Mouse (Mus musculus) hindbrain, embryonic 14.5 days (tissue): ENCODE results near the gene Rpl14. TPM values are rescaled to one million over a fixed set of nuclear protein-coding genes. Genes with fewer than 3 reads are reported as not detected.

ENCODE experiments used
- ATAC-seq: fragments of 200-750 bp; cut with Nextera tagmentation; 2 replicates; pipeline ENCODE4 v1.8.0; 2017; ENCODE audit warnings: moderate number of reproducible peaks, mild to moderate bottlenecking, moderate TSS enrichment, moderate library complexity; ENCODE audit not compliant: low FRiP score
- DNase-seq: peaks from one replicate; pipeline ENCODE4 v3.0.0-alpha.2; 2015; ENCODE audit warnings: low spot score
- H3K27ac ChIP-seq: fragments of 300-500 bp; sonication (generic); 2 replicates; pipeline ENCODE4 v1.5.1; 2014; ENCODE audit warnings: mild to moderate bottlenecking, moderate library complexity
- H3K27me3 ChIP-seq: fragments of 300-500 bp; sonication (generic); 2 replicates; pipeline ENCODE4 v1.6.1; 2014; ENCODE audit warnings: mild to moderate bottlenecking, low read length, mixed read lengths; ENCODE audit not compliant: control insufficient read depth, insufficient read depth
- H3K36me3 ChIP-seq: fragments of 300-500 bp; sonication (generic); replicated peaks from 2 replicates; pipeline ENCODE4 v1.6.1; 2014; ENCODE audit not compliant: control insufficient read depth, insufficient read depth
- H3K4me1 ChIP-seq: fragments of 300-500 bp; sonication (generic); replicated peaks from 2 replicates; pipeline ENCODE4 v1.6.1; 2014; ENCODE audit warnings: antibody characterized with exemption, low read length, mixed read lengths; ENCODE audit not compliant: control insufficient read depth, insufficient read depth
- H3K4me2 ChIP-seq: fragments of 300-500 bp; sonication (generic); replicated peaks from 2 replicates; pipeline ENCODE4 v1.6.1; 2014; ENCODE audit warnings: mild to moderate bottlenecking, moderate library complexity
- H3K4me3 ChIP-seq: fragments of 300-500 bp; sonication (generic); replicated peaks from 2 replicates; pipeline ENCODE4 v1.5.1; 2014; ENCODE audit warnings: mild to moderate bottlenecking, low read length
- H3K9ac ChIP-seq: fragments of 300-500 bp; sonication (generic); 2 replicates; pipeline ENCODE4 v1.6.1; 2014
- H3K9me3 ChIP-seq: fragments of 300-500 bp; sonication (generic); 2 replicates; pipeline ENCODE4 v1.6.1; 2016; ENCODE audit warnings: low read length; ENCODE audit not compliant: control insufficient read depth
- WGBS: fragments of 180-500 bp; shearing (Covaris S2); extraction: QIAGEN DNeasy Blood & Tissue Kit; methylation state at CpG from one replicate; pipeline ENCODE4 v1.1.7; 2014; 5-methylcytosine and 5-hydroxymethylcytosine counted together
- polyA plus RNA-seq: library from polyadenylated mRNA; unstranded; fragments of >200 nt; fragmentation: Nextera tagmentation; extraction: Ambion mirVana; gene quantifications from 2 replicates; pipeline ENCODE4 v1.2.1, GENCODE M21; 2014

Gene Rpl14
- polyA plus RNA-seq, 1 experiment from 2014 or later: 522 TPM

- no peak for ATAC-seq
- H3K4me1 ChIP-seq: peaks cover 8% of the 10 kb centered on the region; the same call in 1 of the 2 replicates
- DNase-seq: no peak
- H3K4me3 ChIP-seq: no peak overlapping the region
- H3K27me3 ChIP-seq: peaks cover 30% of the 10 kb centered on the region
- H3K9ac ChIP-seq: no peak overlapping the region
- H3K27ac ChIP-seq: no peak overlapping the region
- 17% methylated on average over 1 of the region's 2 CpGs for WGBS
- H3K36me3 ChIP-seq: no peaks in the 10 kb centered on the region
- H3K9me3 ChIP-seq: no peaks in the 10 kb centered on the region
- H3K4me2 ChIP-seq: no peak overlapping the region
Measured at GRCm38 (mm10) chr9:120541411-120541810, 29.8 kb upstream of the Rpl14 start.

GRCm38 (mm10) chr9:120542241-120542640, 29.0 kb upstream of the Rpl14 start:
- ATAC-seq (no peak), DNase-seq (no peak)
- H3K9ac ChIP-seq: no peak overlapping the region
- H3K4me3 ChIP-seq: no peak overlapping the region
- 24% methylated on average over 6 of the region's 6 CpGs for WGBS
- no peaks in the 10 kb centered on the region for H3K36me3 ChIP-seq
- H3K27ac ChIP-seq: no peak overlapping the region
- H3K4me2 ChIP-seq: no peak overlapping the region
- no peaks in the 10 kb centered on the region for H3K9me3 ChIP-seq
- peaks cover 8% of the 10 kb centered on the region; the same call in 1 of the 2 replicates for H3K4me1 ChIP-seq
- H3K27me3 ChIP-seq: peaks cover 30% of the 10 kb centered on the region

- H3K9ac ChIP-seq: no peak overlapping the region
- peaks cover 6% of the 10 kb centered on the region; the same call in 1 of the 2 replicates for H3K27me3 ChIP-seq
- H3K4me2 ChIP-seq: no peak overlapping the region
- no peaks in the 10 kb centered on the region; the same call in 1 of the 2 replicates for H3K4me1 ChIP-seq
- no peaks in the 10 kb centered on the region for H3K9me3 ChIP-seq
- H3K36me3 ChIP-seq: no peaks in the 10 kb centered on the region
- no peak overlapping the region for H3K4me3 ChIP-seq
- 87% methylated on average over 2 of the region's 2 CpGs for WGBS
- DNase-seq: no peak
- no peak overlapping the region for H3K27ac ChIP-seq
- ATAC-seq: no peak
Measured at GRCm38 (mm10) chr9:120545994-120546393, 25.2 kb upstream of the Rpl14 start.

- WGBS: 96% methylated on average over 9 of the region's 9 CpGs
- H3K9ac ChIP-seq: no peak overlapping the region
- no peak for DNase-seq
Measured at GRCm38 (mm10) chr9:120546482-120546881, 24.8 kb upstream of the Rpl14 start.

GRCm38 (mm10) chr9:120547026-120547668, 24.1 kb upstream of the Rpl14 start:
- Histone ChIP-seq H3K9me3 (no peaks in the 10 kb centered on the region), H3K36me3 (no peaks in the 10 kb centered on the region), H3K27me3 (peaks cover 2% of the 10 kb centered on the region; the same call in 1 of the 2 replicates), H3K4me1 (no peaks in the 10 kb centered on the region; the same call in 1 of the 2 replicates), H3K4me3 (no peak overlapping the region), H3K27ac (no peak overlapping the region), H3K9ac (no peak overlapping the region), H3K4me2 (no peak overlapping the region)
- ATAC-seq: no peak
- no peak for DNase-seq
- WGBS: 36% methylated on average over 16 of the region's 16 CpGs

More at GRCm38 (mm10) chr9:120546482-120546881, 24.8 kb upstream of the Rpl14 start:
- Histone ChIP-seq H3K36me3 (no peaks in the 10 kb centered on the region), H3K27ac (no peak overlapping the region), H3K4me1 (no peaks in the 10 kb centered on the region; the same call in 1 of the 2 replicates), H3K9me3 (no peaks in the 10 kb centered on the region), H3K4me3 (no peak overlapping the region), H3K4me2 (no peak overlapping the region), H3K27me3 (peaks cover 6% of the 10 kb centered on the region; the same call in 1 of the 2 replicates)
- ATAC-seq: no peak

- no peaks in the 10 kb centered on the region for H3K4me1 ChIP-seq
- ATAC-seq (no peak), DNase-seq (no peak)
- H3K9me3 ChIP-seq: no peaks in the 10 kb centered on the region
- H3K27me3 ChIP-seq: no peaks in the 10 kb centered on the region
- no peak overlapping the region for H3K27ac ChIP-seq
- H3K36me3 ChIP-seq: no peaks in the 10 kb centered on the region
- H3K4me2 ChIP-seq: no peak overlapping the region
- H3K9ac ChIP-seq: no peak overlapping the region
- 98% methylated on average over 9 of the region's 9 CpGs for WGBS
- no peak overlapping the region for H3K4me3 ChIP-seq
Measured at GRCm38 (mm10) chr9:120550778-120551177, 20.5 kb upstream of the Rpl14 start.

- Histone ChIP-seq H3K27ac (no peak overlapping the region), H3K36me3 (no peaks in the 10 kb centered on the region), H3K9ac (no peak overlapping the region), H3K4me1 (no peaks in the 10 kb centered on the region), H3K4me2 (no peak overlapping the region), H3K9me3 (no peaks in the 10 kb centered on the region), H3K4me3 (no peak overlapping the region), H3K27me3 (no peaks in the 10 kb centered on the region)
- WGBS: over 99% methylated on average over 3 of the region's 3 CpGs
- ATAC-seq: no peak
- no peak for DNase-seq
Measured at GRCm38 (mm10) chr9:120563590-120563989, 7.7 kb upstream of the Rpl14 start.

GRCm38 (mm10) chr9:120564247-120564646, 7.0 kb upstream of the Rpl14 start:
- Histone ChIP-seq H3K27me3 (no peaks in the 10 kb centered on the region), H3K4me1 (no peaks in the 10 kb centered on the region), H3K4me3 (no peak overlapping the region), H3K4me2 (no peak overlapping the region), H3K27ac (no peak overlapping the region), H3K9ac (no peak overlapping the region), H3K9me3 (no peaks in the 10 kb centered on the region), H3K36me3 (no peaks in the 10 kb centered on the region)
- ATAC-seq (no peak), DNase-seq (no peak)
- WGBS: 86% methylated on average over 2 of the region's 2 CpGs

GRCm38 (mm10) chr9:120566384-120566783, 4.9 kb upstream of the Rpl14 start:
- ATAC-seq: no peak
- WGBS: 74% methylated on average over 5 of the region's 5 CpGs

More at GRCm38 (mm10) chr9:120566384-120566783, 4.9 kb upstream of the Rpl14 start:
- no peaks in the 10 kb centered on the region for H3K9me3 ChIP-seq
- no peak for DNase-seq
- H3K4me3 ChIP-seq: no peak overlapping the region
- no peak overlapping the region for H3K9ac ChIP-seq
- H3K27ac ChIP-seq: no peak overlapping the region
- no peak overlapping the region for H3K4me2 ChIP-seq
- no peaks in the 10 kb centered on the region for H3K36me3 ChIP-seq
- H3K27me3 ChIP-seq: no peaks in the 10 kb centered on the region
- peaks cover 3% of the 10 kb centered on the region; the same call in 1 of the 2 replicates for H3K4me1 ChIP-seq
